Mouse (Mus musculus) right cerebral cortex, postnatal 14 days (tissue): ENCODE data around the gene Gm20388.
"Not testable (repeated sequence)": the region's sequence is repeated elsewhere in the genome, so short reads cannot be mapped to it uniquely, and the experiment has no call there.

Experiments used
- DNase-seq: peaks from one replicate; pipeline ENCODE4 v3.0.0; 2022

Gm20388 gene

GRCm38 (mm10) chr8:120795944-120796635, 885.4 kb downstream of the Gm20388 start:
- peak; percentile 84 for DNase-seq

- no peak for DNase-seq
Observed at GRCm38 (mm10) chr8:120797019-120797727, 886.5 kb downstream of the Gm20388 start.

GRCm38 (mm10) chr8:120800308-120800865, 889.7 kb downstream of the Gm20388 start:
- peak; percentile 51 for DNase-seq

GRCm38 (mm10) chr8:120803661-120804375, 893.2 kb downstream of the Gm20388 start:
- not testable (repeated sequence) for DNase-seq

- no peak for DNase-seq
Observed at GRCm38 (mm10) chr8:120804741-120805140, 894.1 kb downstream of the Gm20388 start.

GRCm38 (mm10) chr8:120806780-120807264, 896.2 kb downstream of the Gm20388 start:
- no peak for DNase-seq

GRCm38 (mm10) chr8:120807719-120808118, 897.1 kb downstream of the Gm20388 start:
- no peak for DNase-seq

- no peak for DNase-seq
Observed at GRCm38 (mm10) chr8:120809050-120809449, 898.4 kb downstream of the Gm20388 start.

- no peak for DNase-seq
Observed at GRCm38 (mm10) chr8:120811953-120812352, 901.3 kb downstream of the Gm20388 start.

- DNase-seq = no peak
Observed at GRCm38 (mm10) chr8:120813028-120813427, 902.4 kb downstream of the Gm20388 start.

GRCm38 (mm10) chr8:120813839-120814238, 903.2 kb downstream of the Gm20388 start:
- no peak for DNase-seq

- no peak for DNase-seq
Observed at GRCm38 (mm10) chr8:120816371-120816770, 905.7 kb downstream of the Gm20388 start.

GRCm38 (mm10) chr8:120819906-120820305, 909.3 kb downstream of the Gm20388 start:
- DNase-seq = no peak

GRCm38 (mm10) chr8:120821399-120822170, 910.9 kb downstream of the Gm20388 start:
- peak; percentile 73 for DNase-seq

- no peak for DNase-seq
Observed at GRCm38 (mm10) chr8:120823331-120823730, 912.7 kb downstream of the Gm20388 start.

- no peak for DNase-seq
Observed at GRCm38 (mm10) chr8:120823887-120824286, 913.2 kb downstream of the Gm20388 start.

GRCm38 (mm10) chr8:120824638-120825037, 914.0 kb downstream of the Gm20388 start:
- DNase-seq = no peak

GRCm38 (mm10) chr8:120828279-120828678, 917.6 kb downstream of the Gm20388 start:
- no peak for DNase-seq

- DNase-seq = no peak
Observed at GRCm38 (mm10) chr8:120830661-120831060, 920.0 kb downstream of the Gm20388 start.

GRCm38 (mm10) chr8:120832022-120832421, 921.4 kb downstream of the Gm20388 start:
- DNase-seq = no peak

GRCm38 (mm10) chr8:120833196-120833595, 922.6 kb downstream of the Gm20388 start:
- DNase-seq = no peak

GRCm38 (mm10) chr8:120839031-120839430, 928.4 kb downstream of the Gm20388 start:
- no peak for DNase-seq
